Mouse (Mus musculus): ENCODE measurements around the gene Armc5.

Gene Armc5

DNA sequence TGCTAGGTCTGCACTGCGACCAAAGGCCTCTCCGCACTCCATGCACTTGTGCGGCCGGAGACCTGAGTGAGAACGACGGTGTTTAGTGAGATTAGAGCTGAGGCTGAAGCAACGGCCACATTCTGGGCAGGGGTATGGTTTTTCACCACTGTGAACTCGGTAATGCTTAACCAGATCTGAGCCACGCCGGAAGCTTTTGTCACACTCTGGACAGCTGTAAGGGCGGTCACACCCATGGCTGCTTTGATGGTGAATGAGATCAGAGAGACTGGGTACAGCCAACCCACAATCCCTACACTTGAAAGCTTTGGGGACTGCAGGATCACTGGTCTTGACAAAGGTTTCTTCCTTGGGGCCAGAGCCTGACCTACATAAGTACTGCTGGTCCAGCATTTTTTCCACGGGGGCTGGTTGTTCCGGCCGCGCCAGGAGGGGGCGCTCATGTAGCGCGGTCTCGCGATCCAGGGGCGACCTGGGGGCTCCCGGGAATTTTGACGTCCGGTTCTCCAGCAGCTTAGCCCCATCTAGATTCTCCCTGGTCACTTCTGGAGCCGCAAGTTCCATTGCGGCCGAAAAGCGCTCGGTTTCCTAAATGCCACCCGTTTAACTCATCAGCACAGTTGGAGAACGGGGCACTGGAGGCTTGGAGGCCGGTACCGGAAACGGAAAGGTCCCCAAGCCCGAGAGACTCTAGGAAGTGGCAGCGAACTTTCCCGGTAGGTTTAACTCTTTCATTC, at the start of gene Armc5:
Armc5 (plus strand) TSS at position 487 of the 737 bp plus-strand sequence.
- DNase-seq (ENCODE audit: low spot score in 2 of 2): peak; percentile 86 to 95

DNA sequence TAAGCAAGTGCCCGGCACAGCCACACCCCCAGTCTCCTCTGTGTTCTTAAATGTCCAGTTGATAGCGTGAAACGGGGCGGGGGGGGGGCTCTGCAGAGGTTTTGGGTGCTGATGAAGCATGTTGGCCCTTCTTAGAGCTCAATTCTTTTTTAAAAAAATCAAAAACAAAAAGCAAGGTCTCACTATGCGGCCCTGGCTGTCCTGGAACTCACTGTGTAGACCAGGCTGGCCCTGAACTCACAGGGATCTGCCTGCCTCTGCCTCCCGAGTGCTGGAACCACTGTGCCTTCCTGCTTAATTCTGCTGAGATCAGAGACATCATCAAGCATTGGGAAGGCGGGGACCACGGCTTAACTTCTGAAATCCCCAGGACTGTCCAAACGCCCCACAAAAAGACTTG, 35.5 kb upstream of the Armc5 start:
- DNase-seq (ENCODE audit: low spot score in 2 of 2): no peak

DNA sequence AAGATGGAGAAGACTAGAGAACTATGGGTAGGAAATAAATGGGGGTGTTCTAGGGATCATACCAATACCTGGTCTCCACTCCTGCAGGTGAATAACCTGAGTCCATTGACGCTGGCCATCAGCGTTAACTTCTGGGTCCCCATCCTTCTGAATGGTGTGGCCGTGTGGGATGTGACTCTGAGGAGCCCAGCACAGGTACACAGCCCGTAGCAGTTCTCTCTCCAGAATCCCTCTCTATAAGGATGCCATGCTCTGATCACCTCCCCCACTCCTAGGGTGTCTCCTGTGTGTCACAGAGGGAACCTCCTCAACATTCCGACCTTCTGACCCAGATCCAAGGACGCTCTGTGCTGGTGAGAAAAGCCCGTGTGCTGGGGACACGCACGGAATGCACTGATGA, 34.1 kb upstream of the Armc5 start:
- no peak for DNase-seq (ENCODE audit: low spot score in 2 of 2)

DNA sequence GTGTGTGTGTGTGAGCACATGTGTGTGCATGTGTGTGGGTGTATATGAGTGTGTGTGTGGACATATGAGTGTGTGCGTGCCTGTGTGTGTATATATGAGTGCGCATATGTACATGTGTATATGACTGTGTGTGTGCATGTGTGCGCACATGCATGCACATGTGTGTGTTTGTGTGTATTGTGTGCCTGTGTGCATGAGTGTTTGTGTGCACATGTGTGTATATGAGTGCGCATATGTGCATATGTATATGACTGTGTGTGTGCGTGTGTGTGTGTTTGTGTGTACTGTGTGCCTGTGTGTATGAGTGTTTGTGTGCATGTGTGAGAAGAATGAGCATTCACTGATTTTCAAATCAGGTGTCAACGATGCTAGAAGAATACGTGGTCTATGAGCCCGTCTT, 33.0 kb upstream of the Armc5 start:
- DNase-seq (ENCODE audit: low spot score in 2 of 2): no peak

DNA sequence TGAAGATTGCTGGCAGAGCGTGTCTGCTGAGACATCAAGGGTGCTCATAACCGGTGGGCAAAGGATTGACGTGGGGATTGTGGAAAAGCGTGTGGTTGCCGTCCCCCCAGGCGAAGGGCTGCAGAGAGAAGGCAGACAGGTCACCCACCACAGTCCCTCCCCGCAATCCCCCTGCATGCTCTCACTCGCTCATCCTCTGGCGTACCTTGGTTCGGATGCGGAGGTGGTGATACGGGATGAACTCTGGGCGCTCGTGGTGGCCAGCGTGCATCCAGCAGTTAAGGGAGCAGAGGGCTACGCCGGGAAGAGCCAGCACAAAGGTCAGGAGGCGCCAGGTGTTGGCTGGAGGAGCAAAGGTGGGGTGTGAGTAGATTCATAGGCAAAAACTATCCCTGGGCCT, 31.4 kb upstream of the Armc5 start:
- DNase-seq (ENCODE audit: low spot score in 2 of 2): peak in 1 of 2 experiments; percentile 61

DNA sequence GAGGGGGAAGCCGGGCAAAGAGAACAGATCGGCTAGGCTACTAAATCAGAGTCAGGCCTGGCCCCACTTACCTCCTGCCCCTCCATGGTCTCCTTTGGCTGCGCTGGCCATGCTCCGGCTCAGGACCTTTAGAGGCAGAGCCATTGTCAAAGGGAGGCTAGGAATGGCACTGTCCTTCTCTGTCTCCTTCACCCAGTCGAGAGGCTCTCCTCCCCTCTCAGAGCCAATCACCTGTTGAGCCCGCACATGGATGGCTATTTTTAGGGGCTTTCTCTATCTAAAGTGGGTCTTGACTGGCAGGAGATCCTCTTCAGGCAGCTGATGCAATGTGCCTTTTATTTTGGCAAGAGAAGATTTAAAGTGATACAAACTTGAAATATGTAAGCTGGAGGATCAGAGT, 31.0 kb upstream of the Armc5 start, which contains the start of gene Cox6a2:
Cox6a2 (minus strand) TSS at position 236 of the 400 bp plus-strand sequence.
- no peak for DNase-seq (ENCODE audit: low spot score in 2 of 2)

DNA sequence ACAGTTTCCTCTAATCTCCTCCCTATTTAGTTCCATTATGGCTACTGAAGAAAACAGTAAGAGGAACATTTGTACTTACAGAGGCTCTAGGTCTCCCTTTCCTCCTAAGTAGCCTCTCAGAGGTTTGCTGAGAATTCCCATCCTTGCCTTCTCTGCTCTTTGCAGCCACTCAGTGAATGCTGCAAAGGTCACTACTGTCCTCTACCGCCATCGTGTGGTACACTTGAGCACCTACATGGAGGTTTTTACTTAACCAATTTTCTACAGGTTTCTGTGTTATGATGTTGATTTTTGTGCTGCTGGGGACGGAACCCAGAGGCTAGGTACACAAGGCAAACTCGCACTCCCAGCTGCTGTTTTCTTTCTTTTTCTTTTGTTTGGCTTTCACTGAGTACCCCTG, 29.0 kb upstream of the Armc5 start:
- peak; percentile 47 to 79 for DNase-seq (ENCODE audit: low spot score in 2 of 2)

DNA sequence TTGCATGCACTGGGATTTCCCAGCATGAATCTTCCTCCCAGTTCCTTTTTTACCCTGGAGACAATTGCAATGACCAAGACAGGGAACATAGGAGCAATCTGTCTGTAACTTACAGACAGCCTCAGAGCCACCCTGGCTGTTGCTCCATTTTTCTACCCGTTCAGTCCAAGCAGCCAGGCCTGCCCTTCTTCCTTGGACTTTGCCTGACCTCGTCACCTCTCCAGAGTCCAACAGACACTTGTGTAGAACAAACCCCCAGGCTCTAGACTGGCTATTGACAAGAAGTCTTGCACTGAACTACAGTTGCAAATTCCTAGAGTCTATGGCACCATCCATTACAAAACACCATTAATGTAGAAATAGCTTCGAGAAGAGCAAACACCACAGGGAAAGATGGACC, 27.3 kb upstream of the Armc5 start:
- no peak for DNase-seq (ENCODE audit: low spot score in 2 of 2)

DNA sequence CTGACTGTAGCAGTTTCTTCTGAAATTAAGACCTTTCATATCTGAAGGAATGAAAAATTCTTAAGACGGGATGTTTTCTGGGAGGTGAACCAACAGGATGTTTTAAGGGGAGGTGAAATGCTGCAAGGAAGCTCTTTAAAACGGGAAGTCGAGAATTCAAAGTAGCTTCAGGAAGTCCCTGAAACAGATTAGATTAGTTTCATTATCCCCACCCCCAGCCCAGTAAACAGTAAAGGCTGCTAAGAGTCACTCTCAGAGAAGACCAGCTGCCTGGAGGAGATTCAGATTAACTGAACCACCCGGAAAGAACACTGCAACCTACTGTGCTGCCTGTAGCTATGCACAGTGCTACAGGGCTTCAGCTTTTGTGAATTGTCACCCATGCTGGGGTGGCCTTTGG, 17.2 kb upstream of the Armc5 start:
- no peak for DNase-seq (ENCODE audit: low spot score in 2 of 2)

DNA sequence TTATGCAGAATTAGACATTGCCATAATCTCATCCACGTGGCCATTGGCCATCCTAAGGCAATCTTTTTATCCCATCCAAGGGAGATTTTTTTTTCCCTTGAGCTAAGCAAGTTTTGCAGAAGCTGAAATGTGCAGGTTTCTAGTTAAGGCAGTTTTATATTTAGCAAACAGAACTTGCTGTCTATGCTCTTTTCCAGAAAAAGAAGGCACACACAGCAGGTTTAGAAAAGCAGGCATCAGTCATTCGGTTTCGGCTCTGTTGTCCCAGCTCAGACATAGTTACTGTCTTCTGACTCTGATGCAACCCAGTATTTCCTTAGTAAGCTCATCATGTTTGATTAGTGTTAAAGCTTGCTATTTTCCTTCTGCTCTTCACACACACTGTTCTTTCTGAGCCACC, 16.2 kb upstream of the Armc5 start:
- no peak for DNase-seq (ENCODE audit: low spot score in 2 of 2)

DNA sequence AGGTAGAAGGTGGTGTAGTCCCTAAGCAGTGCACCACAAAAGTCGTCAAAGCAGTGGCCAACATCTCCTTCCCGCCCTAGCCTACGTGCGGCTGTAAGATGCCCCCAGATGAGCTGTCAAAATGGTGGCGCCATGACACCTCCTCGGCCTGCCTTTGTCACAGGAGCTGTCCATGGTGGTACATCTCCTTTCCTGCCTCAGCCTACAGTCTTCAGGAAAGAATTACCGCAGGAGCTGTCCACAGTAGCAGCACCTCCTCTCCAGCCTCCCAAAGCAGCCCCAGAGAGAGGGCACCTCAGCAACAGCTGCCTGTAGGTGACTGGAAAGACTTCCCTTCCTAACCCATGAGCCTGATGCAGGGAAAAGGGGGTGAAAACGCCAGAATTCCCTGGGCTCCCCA, 5.4 kb upstream of the Armc5 start:
- no peak for DNase-seq (ENCODE audit: low spot score in 2 of 2)

DNA sequence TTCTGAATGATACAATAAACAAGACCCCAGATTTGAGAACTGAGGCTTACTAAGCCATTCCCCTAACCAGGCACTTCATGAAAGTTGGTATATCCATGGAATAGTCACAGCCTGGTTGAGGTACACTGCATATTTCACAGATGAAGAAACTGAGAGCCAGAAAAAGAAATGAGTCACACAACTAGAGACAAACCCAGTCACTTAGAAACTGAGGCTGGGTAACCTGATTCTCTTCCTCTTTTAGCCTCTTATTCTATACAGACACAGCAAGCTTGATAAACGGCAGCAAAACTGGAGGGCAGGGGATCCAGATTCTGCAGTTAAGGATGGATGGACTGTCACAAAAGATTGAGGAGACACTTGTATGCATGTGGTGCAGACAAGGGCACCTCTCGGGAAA, 2.3 kb upstream of the Armc5 start:
- no peak for DNase-seq (ENCODE audit: low spot score in 2 of 2)

DNA sequence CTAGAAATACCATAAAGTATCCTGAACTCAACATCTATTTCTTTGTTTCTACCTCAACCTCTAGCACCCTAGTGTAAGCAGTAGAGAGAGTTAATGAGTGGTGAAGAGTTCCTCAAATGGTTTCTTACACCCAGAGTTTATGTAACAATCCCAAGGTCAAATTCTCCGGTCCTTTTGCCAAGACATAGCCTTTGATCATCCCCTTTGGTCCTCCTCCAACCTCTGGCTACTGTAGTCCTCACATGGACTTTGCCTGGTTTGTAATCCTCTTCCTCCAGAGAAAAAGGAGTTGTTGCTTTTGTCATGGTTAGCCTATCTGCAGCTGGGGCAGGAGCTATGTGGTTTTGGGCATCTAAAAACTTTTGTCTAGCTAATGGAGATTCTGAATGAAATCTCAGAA, 1.7 kb upstream of the Armc5 start:
- DNase-seq (ENCODE audit: low spot score in 2 of 2): no peak

DNA sequence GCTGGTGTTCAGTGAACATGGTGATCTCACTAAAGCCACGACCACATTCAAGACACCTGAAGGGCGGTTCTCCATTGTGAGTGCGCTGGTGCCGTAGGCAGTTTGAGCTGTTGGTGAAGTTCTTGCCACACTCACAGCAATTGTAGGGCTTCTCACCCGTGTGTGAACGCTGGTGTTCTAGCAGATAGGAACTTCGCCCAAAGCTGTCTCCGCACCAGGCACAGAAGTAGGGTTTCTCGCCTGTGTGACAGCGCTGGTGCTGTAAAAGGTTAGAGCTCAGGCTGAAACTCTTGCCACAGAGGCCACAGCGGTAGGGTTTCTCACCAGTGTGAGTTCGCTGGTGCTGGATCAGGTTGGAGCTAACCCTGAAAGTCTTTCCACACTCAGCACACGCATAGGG, 716 bp upstream of the Armc5 start:
- DNase-seq (ENCODE audit: low spot score in 2 of 2): no peak

DNA sequence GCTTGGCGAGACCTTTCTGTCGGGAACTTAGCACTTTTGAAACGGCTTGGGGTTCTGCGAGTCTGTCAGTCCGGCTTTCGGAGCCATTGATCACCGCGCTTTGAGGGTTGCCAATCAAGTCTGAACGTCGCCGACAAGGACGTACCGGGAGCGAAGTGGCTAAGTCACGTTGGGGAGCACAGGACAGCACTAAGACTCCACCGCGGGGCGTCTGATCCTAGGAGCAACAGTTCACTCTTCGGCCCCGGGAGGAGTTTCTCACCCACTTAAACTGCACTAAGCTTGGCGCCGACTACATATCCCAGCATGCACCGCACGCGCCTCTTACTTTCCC, 418 bp downstream of the Armc5 start:
- DNase-seq (ENCODE audit: low spot score in 2 of 2): no peak

DNA sequence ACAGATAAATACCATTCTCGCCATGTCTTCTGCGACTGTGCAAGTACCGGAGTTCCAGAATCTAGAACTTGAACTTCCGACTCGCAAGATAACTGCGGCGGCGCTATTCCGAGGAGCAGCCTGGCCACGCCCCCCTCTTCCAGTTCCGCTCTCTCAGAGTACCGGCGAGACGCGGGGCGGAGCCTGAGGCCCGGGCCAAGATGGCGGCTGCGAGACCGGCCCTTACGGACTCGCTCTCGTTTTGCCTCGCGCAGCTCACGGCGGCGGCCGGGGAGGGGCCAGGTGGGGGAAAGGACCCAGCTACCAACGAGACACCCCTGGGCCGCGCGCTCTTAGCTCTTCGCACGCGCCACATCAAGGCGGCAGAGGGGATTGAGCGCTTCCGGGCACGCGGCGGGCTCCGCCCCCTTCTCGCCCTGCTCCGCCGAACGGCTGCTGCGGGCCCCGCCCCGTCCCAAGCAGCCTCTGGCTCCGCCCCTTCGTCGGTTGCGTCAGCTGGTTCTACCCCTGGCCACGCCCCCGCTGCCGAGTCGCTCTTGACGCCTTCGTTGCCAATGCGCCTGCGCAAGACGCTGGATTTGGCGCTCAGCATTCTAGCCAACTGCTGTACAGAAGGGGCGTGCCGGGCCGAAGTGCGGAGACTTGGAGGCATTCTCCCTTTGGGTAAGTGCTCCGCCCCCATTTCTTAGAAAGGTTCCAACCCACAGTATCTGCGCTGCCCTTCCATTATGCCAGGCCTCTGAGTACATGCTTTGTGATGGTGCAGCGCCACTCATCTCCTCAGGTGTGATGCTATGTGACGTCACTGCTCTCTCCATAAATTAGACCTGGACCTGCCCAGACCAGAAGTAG, 1.0 kb downstream of the Armc5 start, which contains the start of gene 9130023H24Rik:
9130023H24Rik (minus strand) TSS at position 105 of the 852 bp plus-strand sequence.
- peak; percentile 100 for DNase-seq (ENCODE audit: low spot score in 2 of 2)

DNA sequence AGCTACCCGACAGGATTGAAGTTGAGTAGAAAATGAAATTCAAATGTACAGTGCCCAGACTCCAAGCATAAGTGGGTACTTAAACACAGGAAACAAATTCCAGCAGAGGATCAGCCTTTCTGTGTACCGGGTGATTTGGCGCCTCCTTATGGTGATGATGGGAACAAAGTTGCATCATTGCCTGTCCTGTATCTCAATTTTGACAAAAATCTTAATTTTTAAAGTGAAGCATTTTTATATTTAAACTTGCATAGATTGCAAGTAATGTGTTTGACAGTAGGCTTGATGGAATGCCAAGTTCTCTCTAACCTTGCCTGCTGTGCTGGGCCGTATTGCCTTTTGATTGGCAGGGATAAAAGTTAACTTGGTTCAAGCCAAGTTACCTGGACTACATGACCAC, 1.8 kb downstream of the Armc5 start:
- peak; percentile 70 to 76 for DNase-seq (ENCODE audit: low spot score in 2 of 2)

DNA sequence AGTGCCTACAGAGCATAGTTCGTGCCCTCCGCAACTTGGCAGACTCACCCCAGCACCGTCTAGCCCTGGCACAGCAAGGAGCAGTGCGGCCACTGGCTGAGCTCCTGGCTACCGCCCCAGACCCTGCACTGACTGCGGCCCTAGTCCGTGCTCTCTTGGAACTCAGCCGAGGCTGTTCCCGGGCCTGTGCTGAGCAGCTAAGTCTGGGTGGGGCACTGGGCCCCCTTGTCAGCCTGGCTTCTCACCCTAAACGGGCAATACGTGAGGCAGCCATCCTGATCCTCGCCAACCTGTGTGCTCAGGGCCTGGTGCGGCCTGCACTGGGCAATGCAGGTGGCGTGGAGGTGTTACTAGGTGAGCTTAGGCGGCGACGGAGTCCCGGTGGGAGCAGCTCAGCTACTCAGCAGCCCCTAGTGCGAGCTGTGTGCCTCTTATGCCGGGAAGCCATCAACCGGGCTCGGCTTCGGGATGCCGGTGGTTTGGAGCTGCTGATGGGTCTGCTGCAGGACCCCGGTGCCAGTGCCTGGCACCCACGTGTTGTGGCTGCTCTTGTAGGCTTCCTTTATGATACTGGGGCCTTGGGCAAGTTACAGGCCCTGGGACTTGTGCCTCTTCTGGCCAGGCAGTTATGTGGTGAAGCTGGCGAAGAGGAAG, 3.1 kb downstream of the Armc5 start:
- DNase-seq (ENCODE audit: low spot score in 2 of 2): peak in 1 of 2 experiments; percentile 68

DNA sequence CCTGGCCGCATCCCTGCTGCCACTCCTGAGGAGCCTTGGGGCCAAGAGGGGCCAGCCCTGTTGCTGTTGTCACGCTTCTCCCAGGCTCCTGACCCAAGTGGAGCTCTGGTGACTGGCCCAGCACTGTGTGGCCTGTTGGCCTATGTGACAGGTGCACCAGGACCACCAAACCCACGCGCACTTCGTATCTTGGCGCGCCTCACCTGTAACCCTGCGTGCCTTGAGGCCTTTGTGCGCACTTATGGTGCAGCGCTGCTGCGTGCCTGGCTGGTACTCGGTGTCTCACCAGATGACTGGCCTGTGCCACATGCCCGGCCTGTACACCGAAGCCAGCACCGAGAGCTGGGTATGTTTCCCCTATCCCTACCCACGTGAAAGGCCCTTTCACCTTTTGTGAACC, 5.2 kb downstream of the Armc5 start:
- DNase-seq (ENCODE audit: low spot score in 2 of 2): no peak

DNA sequence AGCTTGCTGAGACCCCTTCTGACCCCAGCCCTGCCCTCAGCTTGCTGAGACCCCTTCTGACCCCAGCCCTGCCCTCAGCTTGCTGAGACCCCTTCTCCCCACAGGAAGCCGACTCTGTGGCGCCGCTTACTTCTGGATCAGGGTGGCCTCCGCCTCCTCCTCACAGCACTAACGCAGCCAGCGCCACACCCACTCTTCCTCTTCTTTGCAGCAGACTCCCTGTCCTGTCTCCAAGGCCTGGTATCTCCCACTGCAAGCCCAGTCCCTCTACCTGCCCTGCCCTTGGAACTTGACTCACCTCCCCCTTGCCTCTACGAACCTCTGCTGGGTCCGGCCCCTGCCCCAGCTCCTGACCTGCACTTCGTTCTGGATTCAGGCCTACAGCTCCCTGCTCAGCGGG, 6.8 kb downstream of the Armc5 start:
- DNase-seq (ENCODE audit: low spot score in 2 of 2): no peak

DNA sequence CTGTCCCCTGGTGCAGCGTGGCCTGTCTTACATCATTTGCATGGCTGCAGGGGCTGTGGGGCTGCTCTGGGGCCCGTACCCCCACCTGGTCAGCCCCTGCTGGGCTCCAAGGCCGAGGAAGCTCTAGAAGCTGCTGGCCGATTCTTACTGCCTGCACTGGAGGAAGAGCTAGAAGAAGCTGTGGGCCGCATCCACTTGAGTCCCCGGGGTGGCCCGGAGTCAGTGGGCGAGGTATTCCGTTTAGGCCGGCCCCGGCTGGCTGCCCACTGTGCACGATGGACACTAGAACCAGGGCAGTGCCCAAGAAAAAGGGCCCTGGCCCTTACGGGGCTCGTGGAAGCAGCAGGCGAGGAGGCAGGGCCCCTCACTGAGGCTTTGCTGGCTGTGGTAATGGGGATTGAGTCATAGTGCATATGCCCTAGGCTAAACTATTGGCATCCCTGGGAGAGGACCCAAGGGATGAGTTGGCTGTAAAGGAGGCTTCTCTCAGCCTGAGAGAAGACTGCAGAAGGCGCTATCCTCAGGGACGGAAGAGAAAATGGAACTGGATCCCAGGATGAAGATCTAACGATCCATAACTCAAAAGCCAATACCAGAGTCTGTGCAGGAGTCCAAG, 7.4 kb downstream of the Armc5 start:
- DNase-seq (ENCODE audit: low spot score in 2 of 2): peak in 1 of 2 experiments; percentile 62

DNA sequence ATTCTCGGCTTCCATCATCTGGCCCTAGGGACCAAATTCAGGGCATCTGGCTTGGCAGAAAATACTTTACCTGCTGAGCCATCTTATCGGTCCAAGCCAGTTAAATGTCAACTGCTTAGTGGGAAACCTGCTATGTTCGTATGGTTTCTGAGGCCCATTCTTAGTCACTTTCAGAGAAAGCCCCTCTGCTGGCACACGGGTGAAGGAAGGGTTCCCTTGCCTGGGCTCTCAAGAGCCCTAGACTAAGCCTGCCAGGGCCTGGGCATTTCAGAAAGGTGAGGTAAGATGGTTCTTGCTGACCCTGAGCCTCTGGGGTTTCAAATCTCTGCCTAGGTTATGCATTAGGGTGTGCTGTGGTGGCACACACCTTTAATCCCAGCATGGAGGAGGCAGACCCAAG, 8.4 kb downstream of the Armc5 start:
- DNase-seq (ENCODE audit: low spot score in 2 of 2): no peak
